Mouse (Mus musculus): ENCODE measurements around the gene Tnfrsf25. TPM values are rescaled to one million over a fixed set of nuclear protein-coding genes. Genes with fewer than 3 reads are reported as not detected.

The Tnfrsf25 gene
- polyA plus RNA-seq, 1 experiment, result 1.9 TPM

DNA sequence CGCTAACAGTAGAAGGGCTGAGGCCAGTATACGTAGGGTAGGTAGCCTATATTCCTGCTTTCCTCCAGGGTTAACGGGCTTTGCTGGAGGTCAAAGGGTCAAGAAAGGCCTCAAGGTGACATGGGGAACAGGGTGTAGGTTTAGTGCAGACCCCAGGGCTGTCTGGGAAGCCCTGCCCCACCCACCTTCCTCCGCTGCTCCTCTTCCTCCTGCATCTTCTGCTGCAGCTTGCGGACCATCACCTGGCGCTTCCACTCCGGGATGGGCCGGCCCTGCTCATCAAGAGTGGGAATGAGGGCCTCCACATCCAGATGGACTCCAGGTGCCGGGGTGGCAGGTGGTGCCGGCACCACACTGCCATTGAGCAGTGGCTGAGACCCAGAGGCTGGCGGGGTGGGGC is 12.2 kb downstream of the Tnfrsf25 start:
- Histone ChIP-seq H3K4me3 (ENCODE audit: insufficient read depth, low read length) (no peak overlapping the region), H3K27ac (ENCODE audit: insufficient read depth, low read length) (no peak overlapping the region), H3K4me1 (ENCODE audit: control insufficient read depth, insufficient read depth, low read length) (no peaks in the 10 kb centered on the region)
- TF ChIP-seq POLR2A (IDR thresholded peaks at IDR 0.05; ENCODE audit: low read depth, low read length) (no peak), CTCF (IDR thresholded peaks at IDR 0.05; ENCODE audit: borderline replicate concordance, insufficient read depth, low read length) (no peak)

DNA sequence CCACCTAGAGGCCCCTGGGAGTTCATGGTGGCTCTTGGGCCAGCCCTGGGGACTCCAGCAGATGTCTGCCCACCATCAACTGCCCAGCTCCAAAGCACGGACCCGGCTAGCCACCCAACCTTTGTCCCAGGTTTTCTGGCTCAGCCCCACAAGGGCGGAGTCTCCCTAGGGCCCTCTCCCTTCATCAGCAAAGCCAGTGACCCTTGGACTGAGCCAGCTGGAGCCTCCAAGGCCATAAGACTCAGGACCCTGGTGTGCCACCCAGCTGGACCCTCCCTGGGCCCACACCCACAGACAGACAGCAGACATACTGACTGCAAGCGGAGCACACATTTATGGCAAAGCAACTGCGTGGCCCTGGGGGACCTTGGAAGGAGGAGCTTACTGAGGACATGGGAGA is 13.1 kb downstream of the Tnfrsf25 start:
- Histone ChIP-seq H3K4me3 (ENCODE audit: insufficient read depth, low read length) (no peak overlapping the region), H3K4me1 (ENCODE audit: control insufficient read depth, insufficient read depth, low read length) (no peaks in the 10 kb centered on the region)
- TF ChIP-seq CTCF (IDR thresholded peaks at IDR 0.05; ENCODE audit: borderline replicate concordance, insufficient read depth, low read length), result no peak
- no peak for TF ChIP-seq POLR2A (IDR thresholded peaks at IDR 0.05; ENCODE audit: low read depth, low read length)

DNA sequence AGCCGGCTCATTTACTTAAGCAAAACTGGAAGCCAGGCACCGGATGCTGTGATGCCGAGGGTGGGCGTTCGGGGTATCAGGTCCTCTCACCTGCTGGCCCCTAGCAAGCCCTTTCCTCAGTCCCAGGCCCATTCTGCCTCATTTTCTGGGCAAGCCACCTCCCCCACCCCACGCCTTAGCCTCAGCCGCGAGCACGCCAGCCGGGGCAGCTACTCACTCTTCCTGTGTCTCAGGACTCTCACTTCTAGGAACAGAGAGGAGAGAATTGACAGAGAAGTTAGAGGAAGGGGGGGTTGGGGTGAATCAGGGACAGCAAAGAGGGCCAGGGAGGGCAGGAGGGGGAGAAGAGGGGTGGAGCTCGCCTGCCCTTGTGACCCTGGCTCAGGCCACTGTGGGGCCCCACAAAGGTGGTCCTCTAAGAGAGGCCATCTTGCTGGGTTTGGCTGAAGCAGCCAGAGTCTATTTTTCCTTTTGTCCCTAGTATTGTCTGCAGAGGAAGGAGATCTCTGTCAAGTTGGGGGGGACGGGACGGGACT is 13.7 kb downstream of the Tnfrsf25 start:
- Histone ChIP-seq H3K27ac (ENCODE audit: insufficient read depth, low read length) (no peak overlapping the region), H3K4me1 (ENCODE audit: control insufficient read depth, insufficient read depth, low read length) (no peaks in the 10 kb centered on the region), H3K4me3 (ENCODE audit: insufficient read depth, low read length) (no peak overlapping the region)
- no peak for TF ChIP-seq CTCF (IDR thresholded peaks at IDR 0.05; ENCODE audit: borderline replicate concordance, insufficient read depth, low read length)
- no peak for TF ChIP-seq POLR2A (IDR thresholded peaks at IDR 0.05; ENCODE audit: low read depth, low read length)

More for the DNA sequence above, 13.1 kb downstream of the Tnfrsf25 start:
- no peak overlapping the region for H3K27ac ChIP-seq (ENCODE audit: insufficient read depth, low read length)

DNA sequence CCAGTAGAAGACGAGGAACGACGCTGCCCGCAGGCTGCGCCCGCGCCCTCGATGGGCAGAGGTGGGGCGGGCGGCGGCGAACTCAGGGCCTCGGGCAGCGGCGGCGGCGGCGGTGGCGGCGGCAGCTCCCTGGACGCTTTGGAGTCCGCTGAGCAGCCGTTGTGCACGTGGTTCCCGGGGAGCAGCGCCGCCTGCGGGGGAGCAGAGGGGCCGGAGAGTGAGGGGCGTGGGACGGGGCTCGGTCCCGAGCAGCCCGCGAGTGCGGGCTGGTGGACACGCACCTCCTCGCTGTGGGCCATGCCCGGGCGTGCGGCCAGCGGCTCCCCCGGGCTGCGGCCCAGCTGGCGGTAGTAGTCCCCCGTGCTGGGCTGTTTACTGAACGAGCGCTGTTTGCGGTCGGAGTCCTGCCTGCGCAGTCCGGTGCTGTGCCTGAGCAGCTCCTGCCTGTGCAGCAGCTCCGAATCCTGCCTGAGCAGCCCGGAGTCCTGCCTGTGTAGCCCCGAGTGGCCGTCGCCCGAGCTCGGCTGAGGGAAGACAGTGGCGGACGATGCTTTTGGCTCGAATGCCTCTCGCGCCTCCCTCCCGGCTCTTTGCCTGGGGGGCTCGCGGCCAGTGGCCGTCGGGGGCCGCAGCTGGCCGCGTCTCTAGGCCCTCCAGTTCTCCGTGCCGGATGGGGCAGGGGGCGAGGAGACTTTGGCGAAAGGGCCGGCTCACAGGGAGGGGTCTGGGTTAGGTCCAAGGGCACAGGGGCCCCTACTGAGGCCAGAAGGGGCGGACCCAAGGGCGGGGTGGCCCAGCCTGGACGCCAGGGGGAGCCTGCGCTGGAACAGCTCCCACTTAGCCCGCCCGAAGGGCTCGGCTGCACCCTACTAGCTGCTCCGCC is 15.3 kb downstream of the Tnfrsf25 start:
- Histone ChIP-seq H3K4me1 (ENCODE audit: control insufficient read depth, insufficient read depth, low read length) (no peaks in the 10 kb centered on the region), H3K27ac (ENCODE audit: insufficient read depth, low read length) (no peak overlapping the region), H3K4me3 (ENCODE audit: insufficient read depth, low read length) (peak overlapping the region; percentile 9)
- TF ChIP-seq CTCF (IDR thresholded peaks at IDR 0.05; ENCODE audit: borderline replicate concordance, insufficient read depth, low read length), result 0 out of 2 replicates have a peak, but pooled peaks have one; percentile 8
- no peak for TF ChIP-seq POLR2A (IDR thresholded peaks at IDR 0.05; ENCODE audit: low read depth, low read length)

DNA sequence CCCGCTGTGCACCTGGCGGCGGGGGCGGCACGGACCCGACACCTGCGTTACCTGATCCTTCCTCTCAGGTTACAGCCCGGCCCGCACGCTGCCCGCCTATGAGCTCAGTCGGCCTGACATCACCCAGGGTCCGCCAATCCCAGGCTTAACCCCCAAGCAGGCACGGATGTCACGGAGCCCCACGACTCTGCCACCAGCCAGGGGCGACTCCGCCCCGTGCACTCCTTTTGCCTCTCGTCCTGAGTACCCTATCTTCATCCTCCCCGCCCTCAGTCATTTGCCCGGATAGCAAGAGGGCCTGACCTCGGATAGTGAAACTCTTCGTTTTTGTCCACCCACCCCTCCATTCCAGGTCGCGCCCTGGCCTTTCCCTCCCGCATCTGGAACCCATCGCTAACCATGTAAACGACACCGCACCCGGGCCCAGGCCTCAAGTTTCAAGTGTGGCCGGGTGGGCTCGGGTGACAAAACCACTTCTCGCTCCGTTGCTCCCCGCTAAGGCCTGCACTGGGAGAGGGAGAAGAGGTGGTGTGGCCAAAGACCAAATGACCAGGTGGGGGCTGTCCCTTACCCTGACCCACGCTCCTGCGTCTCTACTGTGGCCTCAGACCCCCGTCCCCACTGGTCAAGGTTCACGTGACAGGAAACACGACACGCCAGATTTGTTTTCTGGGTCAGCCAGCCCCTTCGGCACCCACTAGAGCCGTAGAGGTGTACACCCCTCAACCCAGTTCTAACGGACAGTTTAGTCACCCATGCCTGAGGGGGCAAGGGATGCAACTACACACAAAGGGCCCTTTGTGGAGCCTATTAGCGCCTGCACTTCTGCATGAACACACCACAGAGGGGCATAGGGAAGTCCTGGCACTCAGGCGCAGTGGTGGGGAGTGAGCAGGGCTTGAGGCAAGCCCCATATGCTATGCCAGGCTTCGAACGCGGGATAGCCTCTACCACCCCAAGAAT is 16.4 kb downstream of the Tnfrsf25 start:
- Histone ChIP-seq H3K27ac (ENCODE audit: insufficient read depth, low read length) (no peak overlapping the region), H3K4me1 (ENCODE audit: control insufficient read depth, insufficient read depth, low read length) (no peaks in the 10 kb centered on the region), H3K4me3 (ENCODE audit: insufficient read depth, low read length) (no peak overlapping the region)
- no peak for TF ChIP-seq CTCF (IDR thresholded peaks at IDR 0.05; ENCODE audit: borderline replicate concordance, insufficient read depth, low read length)
- no peak for TF ChIP-seq POLR2A (IDR thresholded peaks at IDR 0.05; ENCODE audit: low read depth, low read length)

DNA sequence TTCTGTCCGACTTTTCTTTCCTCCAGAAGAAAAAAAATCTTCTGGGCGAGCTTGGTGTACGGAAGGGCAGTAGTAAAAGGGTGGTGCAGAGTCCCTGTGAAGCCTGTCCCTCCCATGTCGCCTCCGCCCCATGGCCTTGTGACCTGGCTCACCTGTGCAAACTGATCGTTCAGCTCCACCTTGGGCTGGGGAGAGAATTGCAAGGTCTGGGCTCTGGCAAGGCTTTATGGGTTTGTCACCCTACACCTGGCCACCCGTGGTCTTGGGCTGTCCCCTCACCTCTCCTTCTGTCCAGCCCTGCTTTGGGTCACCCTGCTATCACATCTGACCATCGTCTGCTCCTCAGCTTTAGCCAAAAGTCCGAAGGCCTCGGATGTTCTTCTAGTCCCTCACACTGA is 17.0 kb downstream of the Tnfrsf25 start:
- Histone ChIP-seq H3K27ac (ENCODE audit: insufficient read depth, low read length) (no peak overlapping the region), H3K4me1 (ENCODE audit: control insufficient read depth, insufficient read depth, low read length) (no peaks in the 10 kb centered on the region), H3K4me3 (ENCODE audit: insufficient read depth, low read length) (no peak overlapping the region)
- no peak for TF ChIP-seq POLR2A (IDR thresholded peaks at IDR 0.05; ENCODE audit: low read depth, low read length)
- no peak for TF ChIP-seq CTCF (IDR thresholded peaks at IDR 0.05; ENCODE audit: borderline replicate concordance, insufficient read depth, low read length)

- H3K27ac ChIP-seq (ENCODE audit: insufficient read depth, low read length), result no peak overlapping the region
- TF ChIP-seq CTCF (IDR thresholded peaks at IDR 0.05; ENCODE audit: borderline replicate concordance, insufficient read depth, low read length) (no peak), POLR2A (IDR thresholded peaks at IDR 0.05; ENCODE audit: low read depth, low read length) (no peak)
- H3K4me1 ChIP-seq (ENCODE audit: control insufficient read depth, insufficient read depth, low read length), result no peaks in the 10 kb centered on the region
- H3K4me3 ChIP-seq (ENCODE audit: insufficient read depth, low read length), result no peak overlapping the region
These were observed 17.5 kb downstream of the Tnfrsf25 start for GRCm38 (mm10) chr4:152133213-152133612.

DNA sequence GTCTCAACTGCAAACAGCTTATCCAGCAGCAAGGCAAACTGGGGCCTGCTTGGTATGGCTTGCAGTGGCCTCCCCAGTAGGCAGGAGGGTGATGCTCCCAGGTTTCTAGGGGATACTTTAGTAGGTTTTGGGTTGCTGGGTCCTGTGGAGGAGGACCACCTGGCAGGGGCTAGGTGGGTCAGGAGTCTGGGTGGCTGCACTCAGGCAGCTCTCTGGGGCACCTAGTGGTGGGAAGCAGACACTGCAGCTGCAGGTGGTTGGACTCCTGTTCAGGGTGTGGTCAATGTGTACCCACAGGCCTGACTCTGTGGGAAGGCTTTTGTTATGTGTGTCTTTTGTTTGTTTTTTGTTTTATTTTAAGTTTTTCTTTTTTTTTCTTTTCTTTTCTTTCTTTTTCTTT is 18.8 kb downstream of the Tnfrsf25 start:
- TF ChIP-seq POLR2A (IDR thresholded peaks at IDR 0.05; ENCODE audit: low read depth, low read length) (no peak), CTCF (IDR thresholded peaks at IDR 0.05; ENCODE audit: borderline replicate concordance, insufficient read depth, low read length) (peak; percentile 50; the same call in 1 of the 2 replicates)
- no peaks in the 10 kb centered on the region for H3K4me1 ChIP-seq (ENCODE audit: control insufficient read depth, insufficient read depth, low read length)
- H3K27ac ChIP-seq (ENCODE audit: insufficient read depth, low read length), result no peak overlapping the region
- no peak overlapping the region for H3K4me3 ChIP-seq (ENCODE audit: insufficient read depth, low read length)

GRCm38 (mm10) chr4:152135363-152135762 is 19.6 kb downstream of the Tnfrsf25 start:
- no peaks in the 10 kb centered on the region for H3K4me1 ChIP-seq (ENCODE audit: control insufficient read depth, insufficient read depth, low read length)
- TF ChIP-seq CTCF (IDR thresholded peaks at IDR 0.05; ENCODE audit: borderline replicate concordance, insufficient read depth, low read length), result no peak
- H3K4me3 ChIP-seq (ENCODE audit: insufficient read depth, low read length), result no peak overlapping the region
- H3K27ac ChIP-seq (ENCODE audit: insufficient read depth, low read length), result no peak overlapping the region
